Mouse (Mus musculus) liver, embryonic 12.5 days (tissue): ENCODE measurements around the gene Zcchc24. TPM values are rescaled to one million over a fixed set of nuclear protein-coding genes. Genes with fewer than 3 reads are reported as not detected.
A peak's percentile ranks its signal among the peaks of the same experiment; 100 is the strongest.

ENCODE experiments used
- ATAC-seq: fragments of 200-750 bp; cut with Nextera tagmentation; 2 replicates; pipeline ENCODE4 v1.8.0; 2017; ENCODE audit warnings: moderate number of reproducible peaks, mild to moderate bottlenecking, moderate library complexity
- H3K27ac ChIP-seq: fragments of 300-500 bp; sonication (generic); 2 replicates; pipeline ENCODE4 v1.5.1; 2016; ENCODE audit warnings: mild to moderate bottlenecking
- H3K27me3 ChIP-seq: fragments of 300-500 bp; sonication (generic); replicated peaks from 2 replicates; pipeline ENCODE4 v1.6.1; 2016; ENCODE audit warnings: mild to moderate bottlenecking, moderate library complexity
- H3K36me3 ChIP-seq: fragments of 300-500 bp; sonication (generic); 2 replicates; pipeline ENCODE4 v1.6.1; 2016; ENCODE audit warnings: mild to moderate bottlenecking, moderate library complexity
- H3K4me1 ChIP-seq: fragments of 300-500 bp; sonication (generic); 2 replicates; pipeline ENCODE4 v1.6.1; 2016
- H3K4me2 ChIP-seq: fragments of 300-500 bp; sonication (generic); 2 replicates; pipeline ENCODE4 v1.6.1; 2016; ENCODE audit warnings: mild to moderate bottlenecking, moderate library complexity
- H3K4me3 ChIP-seq: fragments of 300-500 bp; sonication (generic); 2 replicates; pipeline ENCODE4 v1.5.1; 2016; ENCODE audit warnings: mild to moderate bottlenecking, moderate library complexity
- H3K9ac ChIP-seq: fragments of 300-500 bp; sonication (generic); 2 replicates; pipeline ENCODE4 v1.6.1; 2016; ENCODE audit warnings: mild to moderate bottlenecking, moderate library complexity
- H3K9me3 ChIP-seq: fragments of 300-500 bp; sonication (generic); replicated peaks from 2 replicates; pipeline ENCODE4 v1.6.1; 2016; ENCODE audit warnings: mild to moderate bottlenecking, moderate library complexity
- WGBS: fragments of 180-500 bp; shearing (Covaris S2); methylation state at CpG from one replicate; pipeline ENCODE4 v1.1.7; 2016; ENCODE audit not compliant: insufficient replicate concordance; 5-methylcytosine and 5-hydroxymethylcytosine counted together
- polyA plus RNA-seq: library from polyadenylated mRNA; unstranded; fragments of >200 nt; fragmentation: Nextera tagmentation; extraction: Ambion mirVana; gene quantifications from 2 replicates; pipeline ENCODE4 v1.2.1, GENCODE M21; 2016

Zcchc24 gene
- polyA plus RNA-seq, 1 experiment from 2014 or later, result 6.9 TPM

- peaks cover 3% of the 10 kb centered on the region; the same call in 1 of the 2 replicates for H3K4me1 ChIP-seq
- H3K9me3 ChIP-seq, result no peaks in the 10 kb centered on the region
- H3K4me2 ChIP-seq, result no peak overlapping the region
- WGBS, result 64% methylated on average over 6 of the region's 6 CpGs
- no peak overlapping the region for H3K27ac ChIP-seq
- no peak for ATAC-seq
- no peak overlapping the region for H3K4me3 ChIP-seq
- H3K9ac ChIP-seq, result no peak overlapping the region
- peaks cover 6% of the 10 kb centered on the region for H3K27me3 ChIP-seq
- H3K36me3 ChIP-seq, result no peaks in the 10 kb centered on the region
Measured at GRCm38 (mm10) chr14:25795067-25795466, 26.2 kb upstream of the Zcchc24 start.

- H3K27ac ChIP-seq, result no peak overlapping the region
- H3K4me2 ChIP-seq, result no peak overlapping the region
- no peak overlapping the region for H3K4me3 ChIP-seq
- H3K4me1 ChIP-seq, result peaks cover 6% of the 10 kb centered on the region
- no peaks in the 10 kb centered on the region for H3K36me3 ChIP-seq
- H3K9ac ChIP-seq, result no peak overlapping the region
- no peak for ATAC-seq
- H3K27me3 ChIP-seq, result peaks cover 3% of the 10 kb centered on the region
- WGBS, result 77% methylated on average over 2 of the region's 2 CpGs
- H3K9me3 ChIP-seq, result no peaks in the 10 kb centered on the region
Measured at GRCm38 (mm10) chr14:25794331-25794730, 25.5 kb upstream of the Zcchc24 start.

GRCm38 (mm10) chr14:25790768-25791302 lies 22.0 kb upstream of the Zcchc24 start:
- Histone ChIP-seq H3K4me1 (peaks cover 7% of the 10 kb centered on the region), H3K4me2 (no peak overlapping the region), H3K36me3 (no peaks in the 10 kb centered on the region), H3K9ac (no peak overlapping the region), H3K27ac (peak overlapping the region; percentile 16; the same call in 1 of the 2 replicates), H3K27me3 (no peaks in the 10 kb centered on the region), H3K4me3 (no peak overlapping the region), H3K9me3 (no peaks in the 10 kb centered on the region)
- ATAC-seq, result no peak
- WGBS, result 55% methylated on average over 6 of the region's 6 CpGs

- no peak overlapping the region for H3K4me2 ChIP-seq
- no peak overlapping the region for H3K4me3 ChIP-seq
- no peaks in the 10 kb centered on the region for H3K9me3 ChIP-seq
- H3K9ac ChIP-seq, result no peak overlapping the region
- no peaks in the 10 kb centered on the region for H3K27me3 ChIP-seq
- ATAC-seq, result no peak
- no peaks in the 10 kb centered on the region for H3K36me3 ChIP-seq
- peaks cover 5% of the 10 kb centered on the region for H3K4me1 ChIP-seq
- 60% methylated on average over 1 of the region's 1 CpGs for WGBS
- H3K27ac ChIP-seq, result no peak overlapping the region
Measured at GRCm38 (mm10) chr14:25789946-25790345, 21.1 kb upstream of the Zcchc24 start.

- H3K9me3 ChIP-seq, result no peaks in the 10 kb centered on the region
- H3K4me1 ChIP-seq, result peaks cover 4% of the 10 kb centered on the region
- no peaks in the 10 kb centered on the region for H3K27me3 ChIP-seq
- no peak overlapping the region for H3K4me3 ChIP-seq
- no peak overlapping the region for H3K4me2 ChIP-seq
- H3K27ac ChIP-seq, result no peak overlapping the region
- ATAC-seq, result no peak
- H3K36me3 ChIP-seq, result no peaks in the 10 kb centered on the region
- H3K9ac ChIP-seq, result no peak overlapping the region
Measured at GRCm38 (mm10) chr14:25789207-25789606, 20.4 kb upstream of the Zcchc24 start.

- no peak overlapping the region for H3K27ac ChIP-seq
- 22% methylated on average over 5 of the region's 5 CpGs for WGBS
- no peak for ATAC-seq
Measured at GRCm38 (mm10) chr14:25788201-25788600, 19.4 kb upstream of the Zcchc24 start.

GRCm38 (mm10) chr14:25787387-25787910 lies 18.6 kb upstream of the Zcchc24 start:
- H3K4me3 ChIP-seq, result no peak overlapping the region
- 0 out of 2 replicates have a peak, but pooled peaks cover 4% of the 10 kb centered on the region for H3K27me3 ChIP-seq
- ATAC-seq, result no peak
- WGBS, result 71% methylated on average over 12 of the region's 12 CpGs
- H3K9me3 ChIP-seq, result no peaks in the 10 kb centered on the region
- no peaks in the 10 kb centered on the region for H3K36me3 ChIP-seq
- no peak overlapping the region for H3K27ac ChIP-seq
- no peak overlapping the region for H3K9ac ChIP-seq
- H3K4me2 ChIP-seq, result no peak overlapping the region
- peaks cover 8% of the 10 kb centered on the region for H3K4me1 ChIP-seq

More at GRCm38 (mm10) chr14:25788201-25788600, 19.4 kb upstream of the Zcchc24 start:
- Histone ChIP-seq H3K4me3 (no peak overlapping the region), H3K4me2 (no peak overlapping the region), H3K4me1 (peaks cover 4% of the 10 kb centered on the region), H3K27me3 (no peaks in the 10 kb centered on the region), H3K9me3 (no peaks in the 10 kb centered on the region), H3K36me3 (no peaks in the 10 kb centered on the region), H3K9ac (no peak overlapping the region)

- Histone ChIP-seq H3K4me2 (no peak overlapping the region), H3K27me3 (peaks cover 9% of the 10 kb centered on the region; the same call in 1 of the 2 replicates), H3K4me1 (peaks cover 8% of the 10 kb centered on the region), H3K9me3 (no peaks in the 10 kb centered on the region), H3K27ac (no peak overlapping the region), H3K4me3 (no peak overlapping the region), H3K9ac (no peak overlapping the region), H3K36me3 (no peaks in the 10 kb centered on the region)
- WGBS, result 43% methylated on average over 5 of the region's 5 CpGs
- no peak for ATAC-seq
Measured at GRCm38 (mm10) chr14:25786959-25787358, 18.1 kb upstream of the Zcchc24 start.

GRCm38 (mm10) chr14:25785210-25785609 lies 16.4 kb upstream of the Zcchc24 start:
- H3K4me2 ChIP-seq, result no peak overlapping the region
- no peaks in the 10 kb centered on the region for H3K36me3 ChIP-seq
- ATAC-seq, result no peak
- H3K9me3 ChIP-seq, result no peaks in the 10 kb centered on the region
- H3K9ac ChIP-seq, result no peak overlapping the region
- peaks cover 8% of the 10 kb centered on the region for H3K4me1 ChIP-seq
- H3K27ac ChIP-seq, result no peak overlapping the region
- peaks cover 9% of the 10 kb centered on the region; the same call in 1 of the 2 replicates for H3K27me3 ChIP-seq
- 53% methylated on average over 4 of the region's 4 CpGs for WGBS
- H3K4me3 ChIP-seq, result no peak overlapping the region

GRCm38 (mm10) chr14:25783220-25783619 lies 14.4 kb upstream of the Zcchc24 start:
- 42% methylated on average over 7 of the region's 7 CpGs for WGBS
- no peaks in the 10 kb centered on the region for H3K9me3 ChIP-seq
- H3K36me3 ChIP-seq, result no peaks in the 10 kb centered on the region
- no peak overlapping the region for H3K4me2 ChIP-seq
- peaks cover 9% of the 10 kb centered on the region; the same call in 1 of the 2 replicates for H3K27me3 ChIP-seq
- H3K27ac ChIP-seq, result no peak overlapping the region
- no peak overlapping the region for H3K9ac ChIP-seq
- 0 out of 2 replicates have a peak, but pooled peaks cover 4% of the 10 kb centered on the region for H3K4me1 ChIP-seq
- ATAC-seq, result no peak
- H3K4me3 ChIP-seq, result no peak overlapping the region

GRCm38 (mm10) chr14:25780601-25781000 lies 11.8 kb upstream of the Zcchc24 start:
- Histone ChIP-seq H3K4me3 (no peak overlapping the region), H3K27ac (no peak overlapping the region), H3K9me3 (no peaks in the 10 kb centered on the region), H3K4me1 (0 out of 2 replicates have a peak, but pooled peaks cover 4% of the 10 kb centered on the region), H3K9ac (no peak overlapping the region), H3K36me3 (no peaks in the 10 kb centered on the region), H3K4me2 (no peak overlapping the region), H3K27me3 (peaks cover 9% of the 10 kb centered on the region; the same call in 1 of the 2 replicates)
- no peak for ATAC-seq
- WGBS, result 60% methylated on average over 11 of the region's 11 CpGs

GRCm38 (mm10) chr14:25776294-25776693 lies 7.5 kb upstream of the Zcchc24 start:
- peaks cover 29% of the 10 kb centered on the region; the same call in 1 of the 2 replicates for H3K27me3 ChIP-seq
- no peak overlapping the region for H3K27ac ChIP-seq
- H3K4me3 ChIP-seq, result no peak overlapping the region
- no peak overlapping the region for H3K4me2 ChIP-seq
- ATAC-seq, result no peak
- 64% methylated on average over 6 of the region's 6 CpGs for WGBS
- no peaks in the 10 kb centered on the region for H3K36me3 ChIP-seq
- H3K9me3 ChIP-seq, result no peaks in the 10 kb centered on the region
- H3K9ac ChIP-seq, result no peak overlapping the region
- H3K4me1 ChIP-seq, result peaks cover 25% of the 10 kb centered on the region
